Mouse (Mus musculus): ENCODE measurements around the gene Sipa1l3.

DNA sequence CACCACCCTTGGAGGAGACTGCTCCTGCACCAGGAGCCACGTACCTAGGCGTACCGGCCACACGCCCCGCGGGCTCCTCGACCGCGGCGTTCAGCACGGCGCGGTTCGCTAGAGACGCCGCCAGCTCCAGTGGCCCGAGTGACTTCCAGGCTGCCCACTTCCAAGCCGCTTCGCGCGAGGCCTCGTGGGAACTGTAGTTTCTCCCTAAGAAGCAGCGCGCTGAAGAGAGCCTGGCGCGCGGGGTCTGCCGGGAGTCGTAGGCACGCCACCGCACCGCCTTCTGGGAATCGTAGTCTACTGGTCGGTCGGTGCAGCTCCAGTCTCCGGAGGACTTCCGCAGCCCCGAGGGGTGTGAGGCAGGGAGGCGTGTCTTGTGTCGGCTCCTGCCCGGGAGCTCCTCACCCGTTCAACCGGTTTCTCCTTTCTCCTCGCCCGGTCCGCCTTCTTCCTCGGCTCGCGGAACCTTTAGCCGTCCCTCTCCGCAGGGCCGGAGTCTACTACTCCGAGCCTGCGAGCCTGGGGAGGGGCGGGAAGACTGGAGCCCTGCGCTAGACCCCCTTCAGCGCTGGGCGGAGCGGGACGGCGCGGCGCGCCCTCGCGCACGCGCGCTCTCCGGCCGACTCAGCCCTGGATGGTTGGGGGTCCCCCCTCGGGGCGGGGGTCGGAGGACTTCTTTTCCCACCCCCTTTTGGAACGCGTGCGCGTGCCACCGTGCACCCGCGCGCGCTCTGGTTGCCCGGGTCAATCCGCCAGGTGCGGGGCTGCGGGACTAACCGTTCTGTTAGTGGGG lies at the start of gene Sipa1l3:
- TF ChIP-seq CTCF (conservative IDR thresholded peaks at IDR 0.05; ENCODE audit: low read length) (no peak), NANOG (IDR thresholded peaks at IDR 0.05; ENCODE audit: borderline replicate concordance, low read length) (no peak), POU5F1 (IDR thresholded peaks at IDR 0.05; ENCODE audit: borderline replicate concordance, low read length) (no peak)

All from E14TG2a.4 (cell line).